Mouse (Mus musculus) spleen, postnatal 36 days (tissue): ENCODE measurements around the gene Ppp1r15b.

ENCODE experiments used
- DNase-seq, 2 experiments: peaks; one replicate each; pipeline ENCODE4 v3.0.0; 2022; ENCODE audit warnings: low spot score in 2 of 2, mixed read lengths in 1 of 2

Ppp1r15b gene

DNA sequence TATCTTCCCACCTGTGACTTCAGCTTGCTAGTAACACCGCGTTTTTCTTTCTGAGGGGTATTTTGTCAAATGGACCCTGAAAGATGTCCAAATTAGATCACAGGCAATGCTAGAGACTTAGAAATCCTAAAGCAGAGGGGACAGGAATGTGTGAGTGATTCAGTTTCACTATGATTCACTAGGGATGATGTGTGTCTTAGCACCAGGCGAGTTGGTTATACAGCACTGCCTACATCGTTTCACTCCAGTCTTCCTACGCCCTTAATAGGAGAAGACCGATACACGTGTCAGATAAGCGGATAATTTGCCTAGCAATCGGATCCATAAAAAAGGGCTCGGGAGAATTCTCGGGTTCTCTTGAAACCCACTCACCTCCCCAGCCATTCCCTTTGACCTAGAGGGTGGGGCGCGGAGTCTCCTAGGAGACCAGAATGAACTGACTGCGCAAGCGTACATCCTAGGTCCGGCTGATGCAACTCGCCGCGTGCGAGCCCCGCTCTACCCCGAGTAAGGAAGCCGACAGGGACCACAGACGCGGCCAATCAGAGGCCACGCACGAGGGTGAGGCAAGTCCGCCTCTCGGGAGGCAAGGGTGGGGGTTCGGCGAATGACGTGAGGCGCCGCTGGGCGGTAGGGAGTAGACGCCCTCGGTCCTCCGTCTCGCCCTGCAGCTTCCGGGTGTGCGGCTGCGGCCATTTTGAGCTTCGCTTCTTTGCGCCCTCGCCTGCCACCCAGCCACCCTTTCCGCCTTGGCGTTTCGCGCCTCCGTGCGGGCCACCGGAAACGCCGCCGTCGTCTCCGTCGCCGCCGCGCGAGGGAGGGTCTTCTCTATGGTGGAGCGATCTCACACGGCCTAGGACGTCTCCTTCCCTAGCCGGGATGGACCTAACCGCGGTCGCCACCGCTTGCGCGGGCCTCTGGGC is at the start of gene Ppp1r15b:
Gene Ppp1r15b, plus strand, starts transcription at position 506 of the 923 bp plus-strand sequence.
- peak; percentile 100 for DNase-seq

DNA sequence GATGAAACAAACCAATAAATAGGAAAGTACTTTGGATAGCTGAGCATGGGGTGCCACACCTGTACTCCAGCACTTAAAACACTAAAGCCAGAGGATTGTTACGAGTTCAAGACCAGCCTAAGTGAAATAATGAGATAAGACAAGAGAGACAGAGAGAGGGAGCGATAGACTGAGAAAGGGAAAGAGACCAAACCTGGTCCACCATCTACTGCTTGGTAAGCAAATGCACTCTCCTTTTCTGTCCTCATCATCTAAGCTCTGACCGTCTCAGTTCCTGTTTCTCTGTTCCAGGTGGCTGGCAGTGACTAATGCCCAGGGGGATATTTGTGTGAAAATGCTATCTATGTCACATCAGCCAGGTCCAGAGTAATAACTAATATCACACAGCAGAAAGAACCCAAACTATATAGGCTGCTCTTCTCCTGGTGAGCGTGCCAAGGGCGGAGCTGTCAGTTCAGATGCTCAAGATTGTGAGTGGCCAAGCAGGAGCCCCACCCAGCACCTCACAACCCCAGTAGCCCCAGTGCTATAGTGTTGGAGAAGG is 47.9 kb upstream of the Ppp1r15b start:
- peak; percentile 87 to 90 for DNase-seq

DNA sequence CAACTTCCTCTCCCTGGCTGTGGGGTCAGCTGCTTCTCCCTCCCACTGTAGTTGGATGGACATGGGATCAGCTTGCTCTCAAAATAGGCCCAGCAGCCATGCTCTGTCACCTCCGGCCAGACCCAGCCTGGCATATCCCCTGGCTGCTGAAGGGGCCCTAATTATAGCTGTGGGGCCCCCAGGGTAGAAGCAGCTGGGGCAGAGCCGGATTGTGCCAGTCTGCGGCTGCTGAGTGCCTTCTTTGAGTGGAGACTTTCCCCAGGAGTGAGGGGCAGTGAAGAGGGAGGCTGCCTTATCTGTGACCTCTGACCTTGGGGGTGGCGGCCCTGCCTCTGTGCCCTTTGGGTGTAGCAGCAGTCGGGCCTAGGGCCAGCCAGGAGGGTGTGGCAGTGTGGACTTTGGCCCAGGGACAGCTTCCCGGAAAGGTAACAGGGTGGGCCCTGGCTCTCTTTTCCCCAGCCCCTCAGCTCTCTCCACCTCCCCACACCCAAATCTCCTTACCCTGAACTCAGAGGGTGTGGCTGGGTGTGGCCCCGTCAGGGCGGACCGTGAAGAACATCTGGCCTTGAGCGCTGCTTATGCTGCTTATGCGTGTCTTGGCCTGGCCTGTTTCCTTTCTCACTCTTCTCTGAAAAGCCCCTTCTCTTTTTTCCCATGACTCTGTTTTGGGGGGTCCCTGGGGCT is 46.9 kb upstream of the Ppp1r15b start:
- peak; percentile 82 to 85 for DNase-seq

DNA sequence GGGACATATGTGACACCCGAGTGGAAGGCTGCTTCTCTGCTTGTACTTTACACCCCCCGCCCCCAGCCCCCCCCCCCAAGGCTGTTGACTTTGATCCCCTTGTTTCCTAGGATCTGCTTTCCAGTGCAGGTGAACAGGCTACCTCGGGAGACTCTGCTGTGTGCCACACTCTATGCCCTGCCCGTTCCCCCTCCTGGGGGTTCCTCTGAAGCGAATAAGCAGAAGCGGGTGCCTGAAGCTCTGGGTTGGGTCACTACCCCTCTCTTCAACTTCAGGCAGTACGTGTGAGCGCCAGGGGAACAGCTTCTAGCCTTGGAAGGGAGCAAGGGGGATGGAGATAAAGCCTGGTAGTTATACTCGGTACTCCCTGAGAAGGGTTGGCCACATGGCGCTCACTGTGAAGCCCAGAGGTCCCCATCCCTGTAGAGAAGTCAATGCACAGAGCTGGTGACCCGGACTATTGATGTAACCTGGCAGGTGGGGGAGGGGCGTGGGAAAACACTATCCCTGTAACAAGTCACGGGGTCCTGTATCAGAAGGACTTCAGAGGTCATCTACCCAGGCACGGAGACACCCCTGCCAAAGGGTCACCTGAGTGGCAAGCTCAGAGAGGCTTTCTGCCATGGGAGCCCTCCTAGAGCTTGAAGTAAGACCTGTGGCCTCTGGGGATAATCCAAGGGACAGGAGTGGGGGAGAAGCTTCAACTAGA is 46.1 kb upstream of the Ppp1r15b start:
- peak; percentile 69 to 74 for DNase-seq

DNA sequence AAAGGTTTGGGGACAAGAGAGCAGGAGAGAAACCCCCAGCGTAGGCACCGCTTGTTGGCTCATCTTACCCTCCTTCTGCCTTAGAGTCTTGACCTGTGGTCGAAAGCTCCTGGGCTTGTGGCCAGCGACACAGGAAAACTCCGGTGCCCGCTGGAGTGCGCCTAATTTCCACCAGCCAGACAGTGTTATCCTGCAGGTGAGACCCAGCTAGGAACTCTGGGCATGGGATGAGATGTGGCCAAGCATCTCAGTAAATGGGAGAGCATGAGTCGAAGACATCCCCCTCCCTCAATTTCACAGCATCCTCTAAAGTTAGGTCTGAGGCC is 45.6 kb upstream of the Ppp1r15b start:
- no peak for DNase-seq

DNA sequence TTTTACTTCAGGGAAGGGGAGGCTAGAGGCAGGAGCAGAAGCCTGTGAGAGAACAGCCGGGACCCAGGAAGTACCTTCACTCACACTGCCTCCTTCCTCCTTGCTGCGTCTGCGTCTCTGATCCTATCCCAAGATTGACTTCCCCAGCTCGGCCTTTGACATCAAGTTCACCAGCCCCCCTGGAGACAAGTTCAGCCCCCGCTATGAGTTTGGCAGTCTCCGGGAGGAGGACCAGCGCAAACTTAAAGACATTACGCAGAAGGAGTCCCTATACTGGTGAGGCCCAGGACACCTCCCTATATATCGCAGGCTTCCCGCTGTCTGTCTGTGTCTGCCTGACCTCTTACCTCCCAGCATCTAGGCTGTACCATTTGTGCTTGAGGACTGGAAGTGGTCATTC is 44.1 kb upstream of the Ppp1r15b start:
- no peak for DNase-seq

DNA sequence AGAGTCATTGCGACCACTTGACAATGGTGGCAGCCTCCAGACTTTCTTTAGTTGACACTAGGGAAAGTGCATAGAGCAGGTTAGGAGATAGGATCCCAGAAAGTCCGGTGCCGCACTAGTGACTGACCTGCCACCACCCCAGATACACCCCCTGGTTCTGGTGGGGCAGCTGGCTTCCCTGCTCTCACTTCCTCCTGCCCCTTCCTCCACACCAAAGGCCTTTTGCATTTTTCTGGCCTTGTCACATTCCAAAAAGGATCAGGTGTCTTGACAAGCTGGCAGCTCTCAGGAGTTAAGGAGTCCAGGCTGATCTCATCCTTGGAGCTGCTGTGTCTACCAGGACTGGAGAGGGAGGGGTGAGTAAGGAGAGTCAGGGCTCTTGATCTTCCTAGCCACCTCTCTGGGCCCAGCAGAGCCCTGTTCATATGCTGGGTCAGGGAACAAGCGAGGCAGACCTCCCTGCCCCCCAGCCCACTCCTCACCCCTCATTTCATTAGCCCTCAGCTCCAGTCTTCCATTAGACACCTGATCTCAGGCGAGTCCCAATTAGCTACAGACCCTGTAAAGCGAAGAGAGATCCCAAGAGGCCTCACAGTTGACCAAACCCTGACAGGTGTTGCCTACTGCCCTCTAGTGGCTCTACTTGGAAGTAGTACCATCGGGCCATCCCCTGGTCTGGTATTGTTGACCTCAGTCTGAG is 43.6 kb upstream of the Ppp1r15b start:
- DNase-seq = peak; percentile 73 to 79

DNA sequence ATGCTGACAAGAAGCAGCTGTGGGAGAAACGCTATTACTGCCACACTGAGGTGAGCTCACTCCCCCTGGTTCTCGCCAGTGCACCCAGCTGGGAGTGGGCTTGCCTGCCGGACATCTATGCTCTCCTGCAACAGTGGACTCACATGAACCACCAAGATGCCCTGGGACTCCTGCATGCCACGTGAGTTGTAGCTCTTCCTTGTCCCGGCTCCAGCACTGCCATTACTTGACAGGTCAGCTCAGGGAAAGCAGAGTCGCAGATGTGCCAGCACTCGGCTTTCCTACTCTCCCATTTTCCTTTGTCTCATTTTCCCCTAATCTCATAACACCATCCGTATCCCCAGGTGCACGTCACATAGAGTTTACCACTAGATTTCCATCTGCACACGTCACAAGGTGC is 42.7 kb upstream of the Ppp1r15b start:
- no peak for DNase-seq

DNA sequence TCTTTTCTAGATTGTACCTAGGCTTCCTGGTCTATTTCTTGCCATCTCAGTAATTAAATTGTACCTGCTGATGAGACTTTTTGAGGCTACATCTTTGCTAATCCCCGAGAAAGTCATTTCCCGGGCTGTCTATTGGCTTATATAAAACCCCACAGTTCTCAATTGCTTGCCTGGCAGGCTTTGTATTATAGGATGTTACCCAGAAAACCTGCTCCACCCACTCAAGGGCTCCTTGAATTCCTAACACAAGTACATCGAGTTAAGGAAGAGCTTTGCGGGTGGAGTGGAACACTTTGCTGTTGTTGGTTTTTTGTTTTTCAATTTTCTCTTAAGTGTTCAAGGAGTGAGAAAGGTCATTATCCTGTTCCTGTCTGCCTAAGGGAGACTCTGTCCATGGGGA is 41.5 kb upstream of the Ppp1r15b start:
- no peak for DNase-seq

DNA sequence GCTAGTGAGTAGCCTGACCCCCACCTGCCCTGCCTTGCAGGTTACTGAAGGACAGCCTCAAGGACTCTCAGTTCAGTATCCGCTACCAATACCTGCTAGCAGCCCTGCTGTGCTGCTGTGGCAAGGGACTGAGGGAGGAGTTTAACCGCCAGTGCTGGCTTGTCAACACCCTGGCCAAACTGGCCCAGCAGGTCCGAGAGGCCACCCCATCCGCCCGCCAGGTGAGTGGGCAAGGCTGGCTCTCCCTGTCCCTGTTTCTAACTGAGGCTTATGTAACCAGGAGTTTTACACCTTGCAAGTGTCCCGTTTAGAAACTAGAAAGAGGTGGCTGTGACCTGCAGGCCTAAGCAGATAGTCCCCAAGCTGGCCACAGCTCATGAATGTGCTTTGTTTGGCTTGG is 40.3 kb upstream of the Ppp1r15b start:
- DNase-seq = no peak

DNA sequence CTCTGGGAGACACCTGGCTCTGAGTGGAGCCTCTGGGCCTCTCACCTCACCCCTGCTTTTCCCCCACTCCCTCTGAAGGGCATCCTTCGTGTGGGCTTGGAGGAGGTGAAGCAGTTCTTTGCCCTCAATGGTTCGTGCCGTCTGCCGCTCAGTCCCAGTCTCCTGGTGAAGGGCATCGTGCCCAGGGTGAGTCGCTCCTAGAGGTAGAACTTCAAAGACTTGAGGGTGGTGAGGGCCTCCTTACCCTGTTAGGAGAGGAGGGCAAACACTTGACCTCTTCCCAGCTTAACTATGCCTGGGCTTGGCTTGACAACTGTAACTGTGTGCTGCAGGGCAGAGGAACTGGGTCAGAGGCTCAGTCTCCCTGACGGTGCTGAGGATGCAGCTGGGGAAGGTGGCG is 39.5 kb upstream of the Ppp1r15b start:
- DNase-seq = no peak

DNA sequence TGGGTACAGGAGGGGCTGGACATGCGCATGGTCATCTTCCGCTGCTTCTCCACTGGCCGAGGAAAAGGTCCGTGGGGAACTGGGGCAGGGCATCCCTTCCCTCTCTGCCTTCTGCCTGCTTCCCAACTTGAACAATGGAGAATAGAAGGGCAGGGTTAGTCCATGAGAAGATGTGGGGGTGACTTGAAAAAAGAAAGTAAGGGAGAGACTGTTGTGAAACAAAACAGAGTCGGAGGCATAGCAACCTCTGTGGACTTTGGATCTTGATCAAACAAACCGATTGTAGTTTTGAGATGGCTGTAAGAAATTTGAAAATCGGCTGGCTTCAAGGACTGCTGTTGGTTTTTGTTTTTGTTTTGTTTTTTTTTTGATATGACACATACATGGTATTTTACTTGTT is 37.2 kb upstream of the Ppp1r15b start:
- DNase-seq = no peak

DNA sequence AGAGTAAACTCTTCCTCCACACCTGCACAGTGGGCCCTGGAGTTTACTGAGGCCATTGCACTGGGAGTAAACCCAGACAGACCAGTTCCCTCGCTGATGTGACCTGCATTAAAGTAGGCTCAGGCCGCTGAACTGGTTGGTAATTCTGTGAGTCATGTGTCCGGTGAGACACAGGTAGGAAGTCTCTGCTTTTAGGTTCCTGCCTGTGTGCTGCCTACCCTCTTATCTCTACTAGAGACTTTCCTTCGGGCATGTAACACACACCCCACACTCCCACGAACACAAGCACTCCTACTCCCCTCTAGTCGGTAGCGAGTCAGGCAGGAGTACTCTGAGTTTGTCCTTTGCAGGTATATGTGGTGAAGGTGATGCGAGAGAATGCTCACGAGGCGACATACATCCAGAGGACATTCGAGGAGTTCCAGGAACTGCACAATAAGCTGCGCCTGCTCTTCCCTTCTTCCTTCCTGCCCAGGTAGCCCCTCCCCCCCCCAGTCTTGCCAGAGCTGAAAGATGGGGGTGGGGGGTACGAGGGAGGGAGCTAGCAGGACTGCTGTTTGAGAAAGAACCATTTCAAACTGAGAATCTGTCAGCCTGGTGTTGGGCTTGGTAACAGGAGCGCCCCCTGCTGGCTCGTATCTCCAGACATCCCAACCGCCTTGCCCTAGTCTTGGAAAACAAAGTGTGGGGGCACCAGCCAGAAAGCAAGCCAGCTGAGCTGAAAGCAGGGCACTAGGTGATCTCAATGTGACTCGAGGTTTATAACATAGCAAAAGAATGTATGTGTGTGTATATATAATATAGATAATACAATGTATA is 29.8 kb upstream of the Ppp1r15b start:
- peak; percentile 52 to 54 for DNase-seq

DNA sequence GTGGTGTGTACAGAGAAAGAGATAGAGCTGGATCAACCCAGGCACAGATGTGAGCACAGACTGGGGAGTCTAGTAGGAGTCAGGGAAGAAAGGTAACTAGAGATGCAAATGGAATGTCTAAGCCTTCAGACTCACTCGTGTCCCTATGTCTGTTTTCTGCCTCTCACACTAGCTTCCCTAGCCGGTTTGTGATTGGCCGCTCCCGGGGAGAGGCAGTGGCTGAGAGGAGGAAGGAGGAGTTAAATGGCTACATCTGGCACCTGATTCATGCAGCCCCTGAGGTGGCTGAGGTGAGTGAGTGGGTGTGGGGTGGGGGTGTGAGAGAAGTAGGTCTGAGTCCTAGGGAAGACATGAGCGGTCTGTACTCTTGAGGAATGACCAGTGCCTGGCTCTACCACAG is 28.8 kb upstream of the Ppp1r15b start:
- no peak for DNase-seq

DNA sequence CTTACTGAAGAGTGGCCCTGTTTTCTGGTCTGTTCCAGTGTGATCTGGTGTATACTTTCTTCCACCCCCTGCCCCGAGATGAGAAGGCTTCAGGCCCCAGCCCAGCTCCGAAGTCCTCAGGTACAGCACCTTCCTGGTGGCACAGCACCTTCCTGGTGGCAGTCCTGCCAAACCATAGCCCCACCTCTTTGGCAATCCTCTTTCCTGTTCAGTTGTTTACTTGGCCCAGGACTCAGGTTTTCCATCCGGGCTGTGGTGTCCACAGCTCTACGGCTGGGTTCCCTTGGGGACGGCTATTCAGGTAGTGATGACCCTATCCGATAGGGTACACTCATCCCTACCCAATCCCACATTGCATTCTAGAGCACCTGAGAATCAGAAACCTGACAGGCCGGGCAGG is 27.6 kb upstream of the Ppp1r15b start:
- no peak for DNase-seq

DNA sequence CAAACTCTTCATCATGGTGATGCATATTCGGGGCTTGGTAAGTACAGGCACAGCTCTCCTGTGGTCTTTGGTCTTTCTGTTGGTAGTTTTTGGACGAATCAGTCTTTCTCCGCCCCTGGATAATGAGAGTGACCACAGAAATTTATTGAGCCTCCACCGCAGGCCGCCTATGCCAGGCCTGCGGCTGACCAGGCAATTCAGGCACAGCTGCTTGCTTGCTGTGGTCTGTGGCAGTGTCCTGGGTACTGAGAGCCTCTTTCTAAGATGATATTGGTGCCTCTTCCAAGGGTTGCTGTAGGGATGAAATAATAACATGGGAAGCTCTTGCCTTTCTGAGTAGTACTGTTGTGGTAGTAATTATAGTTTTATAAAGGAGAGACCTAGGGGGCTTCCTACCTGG is 27.1 kb upstream of the Ppp1r15b start:
- no peak for DNase-seq

DNA sequence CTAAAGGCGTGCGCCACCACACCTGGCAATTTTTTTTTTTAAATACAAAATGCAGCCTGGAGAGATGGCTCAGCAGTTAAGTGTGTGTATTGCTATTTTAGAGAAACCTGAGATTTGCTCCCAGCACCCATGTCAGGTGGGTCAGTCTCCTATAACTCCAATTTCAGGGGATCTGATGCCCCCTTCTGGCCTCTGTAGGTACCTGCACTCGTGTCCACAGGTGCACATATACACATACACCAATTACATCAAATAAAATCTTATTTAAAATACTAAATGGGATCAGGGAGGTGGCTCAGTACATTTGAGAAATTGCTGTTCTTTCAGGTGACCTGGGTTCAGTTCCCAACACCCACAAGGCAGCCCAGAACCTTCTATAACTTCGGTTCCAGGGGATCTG is 14.8 kb upstream of the Ppp1r15b start:
- DNase-seq = no peak

DNA sequence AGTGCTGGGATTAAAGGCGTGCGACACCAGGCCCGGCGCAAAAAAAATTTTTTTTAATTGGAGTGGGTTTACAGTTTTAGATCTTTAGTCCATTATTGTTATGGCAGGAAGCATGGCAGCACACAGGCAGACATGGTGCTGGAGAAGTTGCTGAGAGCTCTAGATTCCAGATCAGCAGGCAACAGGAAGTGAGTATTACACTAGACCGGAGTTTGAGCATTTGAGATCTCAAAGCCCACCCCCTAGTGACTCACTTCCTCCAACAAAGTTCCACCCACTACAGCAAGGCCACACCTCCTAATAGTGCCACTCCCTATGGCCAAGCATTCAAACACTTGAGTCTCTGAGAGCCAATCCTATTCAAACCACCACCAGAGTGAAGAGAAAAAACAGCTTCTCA is 12.8 kb upstream of the Ppp1r15b start:
- DNase-seq = peak; percentile 15 to 53

DNA sequence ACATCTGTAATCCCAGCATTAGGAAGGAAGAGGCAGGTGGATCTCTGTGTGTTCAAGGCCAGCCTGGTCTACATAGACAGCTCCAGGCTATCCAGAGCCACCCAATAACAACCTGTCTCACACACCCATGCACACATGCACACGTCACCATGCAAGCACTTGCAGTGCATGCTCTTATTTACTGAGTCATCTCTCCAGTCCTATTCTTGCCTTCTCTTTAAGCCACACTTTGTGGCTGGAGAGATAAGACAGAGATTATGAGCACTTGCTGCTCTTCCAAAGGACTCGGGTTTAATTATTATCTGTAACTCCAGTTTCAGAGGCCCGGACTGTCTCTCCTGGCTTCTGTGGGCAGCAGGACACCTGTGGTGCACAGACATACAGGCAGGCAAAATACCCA is 12.1 kb upstream of the Ppp1r15b start:
- no peak for DNase-seq

DNA sequence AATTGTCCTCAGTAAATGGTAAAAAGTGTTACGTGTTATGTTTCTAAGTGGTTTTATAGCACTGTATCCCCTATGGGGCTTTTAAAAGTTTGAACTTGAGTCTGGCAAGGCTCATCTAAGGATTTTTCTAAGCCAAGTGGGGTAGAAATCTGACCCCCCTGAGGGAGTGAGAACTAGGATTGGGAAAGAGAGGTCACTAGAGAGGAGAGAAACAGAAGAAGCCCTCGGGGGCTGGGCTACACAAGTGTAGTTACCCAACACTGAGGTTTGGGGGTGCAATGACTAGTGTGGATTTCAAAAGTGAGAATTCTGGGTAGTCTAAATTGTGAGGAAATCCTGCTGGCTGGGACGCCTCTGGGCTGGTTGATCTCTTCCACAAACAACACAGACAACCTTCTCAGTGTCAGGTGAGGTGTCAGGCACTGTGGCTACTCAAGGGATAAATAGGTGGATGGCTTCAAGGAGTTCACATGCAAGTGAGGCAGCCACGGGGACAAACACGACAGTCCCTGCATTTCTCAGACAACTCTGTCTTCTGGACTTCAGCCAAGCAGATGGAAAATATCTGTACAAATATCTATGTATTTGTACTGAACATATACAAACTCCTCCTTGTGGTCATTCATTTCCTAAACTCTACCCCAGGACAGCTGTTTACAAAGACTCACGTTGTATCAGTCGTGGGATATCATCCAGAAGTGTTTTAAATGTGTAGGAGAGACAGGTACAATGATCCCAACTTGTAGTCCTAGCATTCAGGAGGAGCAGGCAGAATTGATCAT is 10.8 kb upstream of the Ppp1r15b start:
- DNase-seq = peak in 1 of 2 experiments; percentile 20
